Mouse (Mus musculus) midbrain, embryonic 12.5 days (tissue): ENCODE results near the gene Arl8b. TPM values are rescaled to one million over a fixed set of nuclear protein-coding genes. Genes with fewer than 3 reads are reported as not detected.

Source experiments
- ATAC-seq: fragments of 200-750 bp; cut with Nextera tagmentation; 2 replicates; pipeline ENCODE4 v1.8.0; 2017; ENCODE audit warnings: low read depth, moderate TSS enrichment, moderate library complexity; ENCODE audit not compliant: low FRiP score
- H3K27ac ChIP-seq: fragments of 300-500 bp; sonication (generic); replicated peaks from 2 replicates; pipeline ENCODE4 v1.5.1; 2016; ENCODE audit warnings: mild to moderate bottlenecking
- H3K27me3 ChIP-seq: fragments of 300-500 bp; sonication (generic); 2 replicates; pipeline ENCODE4 v1.6.1; 2016; ENCODE audit warnings: mild to moderate bottlenecking
- H3K36me3 ChIP-seq: fragments of 300-500 bp; sonication (generic); 2 replicates; pipeline ENCODE4 v1.6.1; 2016
- H3K4me1 ChIP-seq: fragments of 300-500 bp; sonication (generic); 2 replicates; pipeline ENCODE4 v1.6.1; 2016
- H3K4me2 ChIP-seq: fragments of 300-500 bp; sonication (generic); replicated peaks from 2 replicates; pipeline ENCODE4 v1.6.1; 2016; ENCODE audit warnings: mild to moderate bottlenecking, moderate library complexity
- H3K4me3 ChIP-seq: fragments of 300-500 bp; sonication (generic); 2 replicates; pipeline ENCODE4 v1.5.1; 2016; ENCODE audit warnings: mild to moderate bottlenecking
- H3K9ac ChIP-seq: fragments of 300-500 bp; sonication (generic); replicated peaks from 2 replicates; pipeline ENCODE4 v1.6.1; 2016; ENCODE audit warnings: mild to moderate bottlenecking, moderate library complexity
- H3K9me3 ChIP-seq: fragments of 300-500 bp; sonication (generic); 2 replicates; pipeline ENCODE4 v1.6.1; 2016; ENCODE audit warnings: mild to moderate bottlenecking
- WGBS: fragments of 180-500 bp; shearing (Covaris S2); methylation state at CpG from one replicate; pipeline ENCODE4 v1.1.7; 2016; 5-methylcytosine and 5-hydroxymethylcytosine counted together
- polyA plus RNA-seq: library from polyadenylated mRNA; unstranded; fragments of >200 nt; fragmentation: Nextera tagmentation; extraction: Ambion mirVana; gene quantifications from 2 replicates; pipeline ENCODE4 v1.2.1, GENCODE M21; 2016

Arl8b gene
- polyA plus RNA-seq, 1 experiment from 2014 or later: 74.2 TPM

GRCm38 (mm10) chr6:108795912-108796311 lies 13.0 kb downstream of the Arl8b start:
- no peaks in the 10 kb centered on the region for H3K9me3 ChIP-seq
- no peak overlapping the region for H3K4me3 ChIP-seq
- no peak overlapping the region for H3K9ac ChIP-seq
- no peak overlapping the region for H3K4me2 ChIP-seq
- no peaks in the 10 kb centered on the region for H3K27me3 ChIP-seq
- WGBS: 96% methylated on average over 1 of the region's 1 CpGs
- no peaks in the 10 kb centered on the region for H3K36me3 ChIP-seq
- no peak overlapping the region for H3K27ac ChIP-seq
- peaks cover 8% of the 10 kb centered on the region; the same call in 1 of the 2 replicates for H3K4me1 ChIP-seq
- ATAC-seq: no peak

GRCm38 (mm10) chr6:108796706-108797105 lies 13.8 kb downstream of the Arl8b start:
- Histone ChIP-seq H3K36me3 (no peaks in the 10 kb centered on the region), H3K4me3 (no peak overlapping the region), H3K9ac (no peak overlapping the region), H3K4me1 (peaks cover 8% of the 10 kb centered on the region; the same call in 1 of the 2 replicates), H3K27me3 (no peaks in the 10 kb centered on the region), H3K27ac (no peak overlapping the region), H3K9me3 (no peaks in the 10 kb centered on the region), H3K4me2 (no peak overlapping the region)
- ATAC-seq: no peak
- 54% methylated on average over 2 of the region's 2 CpGs for WGBS

GRCm38 (mm10) chr6:108805194-108805593 lies 22.3 kb downstream of the Arl8b start:
- Histone ChIP-seq H3K27me3 (no peaks in the 10 kb centered on the region), H3K4me3 (no peak overlapping the region), H3K4me2 (no peak overlapping the region), H3K27ac (no peak overlapping the region), H3K36me3 (no peaks in the 10 kb centered on the region), H3K9me3 (no peaks in the 10 kb centered on the region), H3K9ac (no peak overlapping the region), H3K4me1 (no peaks in the 10 kb centered on the region)
- ATAC-seq: peak; percentile 19; the same call in 1 of the 2 replicates
- 61% methylated on average over 1 of the region's 1 CpGs for WGBS

- ATAC-seq: no peak
- H3K27ac ChIP-seq: no peak overlapping the region
- WGBS: 86% methylated on average over 7 of the region's 7 CpGs
These were observed 23.0 kb downstream of the Arl8b start for GRCm38 (mm10) chr6:108805871-108806270.

GRCm38 (mm10) chr6:108807446-108807845 lies 24.5 kb downstream of the Arl8b start:
- H3K9me3 ChIP-seq: no peaks in the 10 kb centered on the region
- no peak overlapping the region for H3K4me3 ChIP-seq
- no peak overlapping the region for H3K9ac ChIP-seq
- H3K27me3 ChIP-seq: no peaks in the 10 kb centered on the region
- H3K36me3 ChIP-seq: no peaks in the 10 kb centered on the region
- H3K4me2 ChIP-seq: no peak overlapping the region
- WGBS: 75% methylated on average over 3 of the region's 3 CpGs
- no peak for ATAC-seq
- H3K27ac ChIP-seq: no peak overlapping the region
- H3K4me1 ChIP-seq: no peaks in the 10 kb centered on the region

More at GRCm38 (mm10) chr6:108805871-108806270, 23.0 kb downstream of the Arl8b start:
- Histone ChIP-seq H3K36me3 (no peaks in the 10 kb centered on the region), H3K4me1 (no peaks in the 10 kb centered on the region), H3K4me3 (no peak overlapping the region), H3K4me2 (no peak overlapping the region), H3K9ac (no peak overlapping the region), H3K9me3 (no peaks in the 10 kb centered on the region), H3K27me3 (no peaks in the 10 kb centered on the region)

- Histone ChIP-seq H3K4me1 (no peaks in the 10 kb centered on the region), H3K27ac (no peak overlapping the region), H3K36me3 (no peaks in the 10 kb centered on the region), H3K4me2 (no peak overlapping the region), H3K4me3 (no peak overlapping the region), H3K9me3 (no peaks in the 10 kb centered on the region), H3K9ac (no peak overlapping the region), H3K27me3 (no peaks in the 10 kb centered on the region)
- WGBS: 83% methylated on average over 1 of the region's 1 CpGs
- ATAC-seq: no peak
These were observed 25.9 kb downstream of the Arl8b start for GRCm38 (mm10) chr6:108808786-108809185.

- no peak overlapping the region for H3K4me3 ChIP-seq
- no peaks in the 10 kb centered on the region for H3K9me3 ChIP-seq
- H3K4me1 ChIP-seq: no peaks in the 10 kb centered on the region
- no peak overlapping the region for H3K9ac ChIP-seq
- H3K4me2 ChIP-seq: no peak overlapping the region
- ATAC-seq: no peak
- peaks cover 6% of the 10 kb centered on the region; the same call in 1 of the 2 replicates for H3K36me3 ChIP-seq
- 71% methylated on average over 10 of the region's 10 CpGs for WGBS
- H3K27me3 ChIP-seq: no peaks in the 10 kb centered on the region
- H3K27ac ChIP-seq: no peak overlapping the region
These were observed 27.3 kb downstream of the Arl8b start for GRCm38 (mm10) chr6:108810237-108810636.

GRCm38 (mm10) chr6:108812134-108812533 lies 29.2 kb downstream of the Arl8b start:
- Histone ChIP-seq H3K4me2 (no peak overlapping the region), H3K4me1 (no peaks in the 10 kb centered on the region), H3K27me3 (no peaks in the 10 kb centered on the region), H3K4me3 (no peak overlapping the region), H3K36me3 (peaks cover 9% of the 10 kb centered on the region; the same call in 1 of the 2 replicates), H3K9me3 (no peaks in the 10 kb centered on the region), H3K27ac (no peak overlapping the region), H3K9ac (no peak overlapping the region)
- WGBS: 89% methylated on average over 2 of the region's 2 CpGs
- ATAC-seq: no peak

- no peak for ATAC-seq
- peaks cover 47% of the 10 kb centered on the region for H3K36me3 ChIP-seq
- H3K27ac ChIP-seq: no peak overlapping the region
- H3K4me1 ChIP-seq: no peaks in the 10 kb centered on the region
- no peak overlapping the region for H3K4me3 ChIP-seq
- 85% methylated on average over 4 of the region's 4 CpGs for WGBS
- no peak overlapping the region for H3K9ac ChIP-seq
- H3K27me3 ChIP-seq: no peaks in the 10 kb centered on the region
- no peaks in the 10 kb centered on the region for H3K9me3 ChIP-seq
- H3K4me2 ChIP-seq: no peak overlapping the region
These were observed 34.6 kb downstream of the Arl8b start for GRCm38 (mm10) chr6:108817510-108817909.

- H3K4me1 ChIP-seq: peaks cover 8% of the 10 kb centered on the region
- H3K9me3 ChIP-seq: no peaks in the 10 kb centered on the region
- WGBS: 88% methylated on average over 7 of the region's 7 CpGs
- H3K36me3 ChIP-seq: peaks cover 31% of the 10 kb centered on the region
- H3K4me3 ChIP-seq: no peak overlapping the region
- no peak overlapping the region for H3K9ac ChIP-seq
- no peak overlapping the region for H3K4me2 ChIP-seq
- no peaks in the 10 kb centered on the region for H3K27me3 ChIP-seq
- no peak overlapping the region for H3K27ac ChIP-seq
- no peak for ATAC-seq
These were observed 42.1 kb downstream of the Arl8b start for GRCm38 (mm10) chr6:108824816-108825545.

- Histone ChIP-seq H3K4me3 (no peak overlapping the region), H3K4me2 (no peak overlapping the region), H3K9me3 (no peaks in the 10 kb centered on the region), H3K9ac (no peak overlapping the region), H3K27me3 (no peaks in the 10 kb centered on the region), H3K27ac (no peak overlapping the region), H3K4me1 (peaks cover 11% of the 10 kb centered on the region), H3K36me3 (peaks cover 24% of the 10 kb centered on the region)
- no peak for ATAC-seq
- whole genome bisulfite sequencing: 79% methylated on average over 3 of the region's 3 CpGs
These were observed 43.2 kb downstream of the Arl8b start for GRCm38 (mm10) chr6:108826070-108826469.

GRCm38 (mm10) chr6:108827336-108827920 lies 44.5 kb downstream of the Arl8b start:
- 21% methylated on average over 5 of the region's 5 CpGs for WGBS
- ATAC-seq: no peak
- H3K4me1 ChIP-seq: peaks cover 19% of the 10 kb centered on the region
- H3K27me3 ChIP-seq: no peaks in the 10 kb centered on the region
- peak overlapping the region; percentile 79 for H3K4me2 ChIP-seq
- H3K36me3 ChIP-seq: peaks cover 11% of the 10 kb centered on the region; the same call in 1 of the 2 replicates
- H3K9ac ChIP-seq: no peak overlapping the region
- H3K9me3 ChIP-seq: no peaks in the 10 kb centered on the region
- 0 out of 2 replicates have a peak overlapping the region, but pooled peaks have one; percentile 68 for H3K4me3 ChIP-seq
- no peak overlapping the region for H3K27ac ChIP-seq
